Mouse (Mus musculus) heart, embryonic 15.5 days (tissue): Measurements from ENCODE around the gene Pde4d. TPM values are rescaled to one million over a fixed set of nuclear protein-coding genes. Genes with fewer than 3 reads are reported as not detected.

Source experiments
- ATAC-seq: fragments of 200-750 bp; cut with Nextera tagmentation; replicated peaks from 2 replicates; pipeline ENCODE4 v1.8.0; 2017; ENCODE audit warnings: low read depth, moderate TSS enrichment; ENCODE audit not compliant: insufficient number of reproducible peaks, insufficient read depth, low FRiP score
- H3K27ac ChIP-seq: fragments of 300-500 bp; sonication (generic); 2 replicates; pipeline ENCODE4 v1.5.1; 2015; ENCODE audit warnings: mild to moderate bottlenecking, inconsistent platforms
- H3K27me3 ChIP-seq: fragments of 300-500 bp; sonication (generic); 2 replicates; pipeline ENCODE4 v1.6.1; 2015; ENCODE audit warnings: inconsistent platforms
- H3K36me3 ChIP-seq: fragments of 300-500 bp; sonication (generic); 2 replicates; pipeline ENCODE4 v1.6.1; 2015; ENCODE audit warnings: mild to moderate bottlenecking, inconsistent platforms
- H3K4me1 ChIP-seq: fragments of 300-500 bp; sonication (generic); replicated peaks from 2 replicates; pipeline ENCODE4 v1.6.1; 2015; ENCODE audit warnings: inconsistent platforms
- H3K4me2 ChIP-seq: fragments of 300-500 bp; sonication (generic); 2 replicates; pipeline ENCODE4 v1.6.1; 2015; ENCODE audit warnings: inconsistent platforms, mild to moderate bottlenecking, moderate library complexity
- H3K4me3 ChIP-seq: fragments of 300-500 bp; sonication (generic); 2 replicates; pipeline ENCODE4 v1.5.1; 2015; ENCODE audit warnings: mild to moderate bottlenecking, inconsistent platforms
- H3K9ac ChIP-seq: fragments of 300-500 bp; sonication (generic); 2 replicates; pipeline ENCODE4 v1.6.1; 2015; ENCODE audit warnings: mild to moderate bottlenecking, inconsistent platforms
- H3K9me3 ChIP-seq: fragments of 300-500 bp; sonication (generic); replicated peaks from 2 replicates; pipeline ENCODE4 v1.6.1; 2016; ENCODE audit warnings: inconsistent platforms
- WGBS: fragments of 180-500 bp; shearing (Covaris S2); methylation state at CpG from one replicate; pipeline ENCODE4 v1.1.7; 2015; ENCODE audit warnings: mixed read lengths; 5-methylcytosine and 5-hydroxymethylcytosine counted together
- polyA plus RNA-seq: library from polyadenylated mRNA; unstranded; fragments of >200 nt; fragmentation: Nextera tagmentation; extraction: Ambion mirVana; gene quantifications from 2 replicates; pipeline ENCODE4 v1.2.1, GENCODE M21; 2015

Pde4d gene
- polyA plus RNA-seq, 1 experiment from 2014 or later, result 25.7 TPM

DNA sequence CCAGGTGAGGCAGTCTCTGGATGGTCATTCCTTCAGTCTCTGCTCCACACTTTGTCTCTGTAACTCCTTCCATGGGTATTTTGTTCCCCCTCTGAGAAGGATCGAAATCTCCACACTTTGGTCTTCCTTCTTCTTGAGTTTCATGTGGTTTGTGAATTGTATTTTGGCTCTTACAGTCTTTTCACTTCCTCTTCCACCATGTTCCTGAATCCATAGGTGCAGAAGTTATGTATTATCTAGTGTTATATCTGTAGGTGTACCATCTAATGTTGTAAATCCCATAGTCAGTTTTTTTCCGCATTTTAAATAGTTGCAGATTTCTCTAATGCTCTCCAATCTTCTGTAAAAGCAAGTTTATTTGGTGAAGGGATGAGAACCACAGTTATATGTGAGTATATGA is 459.4 kb downstream of the Pde4d start:
- Histone ChIP-seq H3K4me1 (no peaks in the 10 kb centered on the region), H3K9me3 (no peaks in the 10 kb centered on the region), H3K4me3 (no peak overlapping the region), H3K9ac (no peak overlapping the region), H3K27me3 (no peaks in the 10 kb centered on the region), H3K4me2 (no peak overlapping the region), H3K27ac (no peak overlapping the region), H3K36me3 (no peaks in the 10 kb centered on the region)
- ATAC-seq, result no peak
- 87% methylated on average over 2 of the region's 2 CpGs for WGBS

DNA sequence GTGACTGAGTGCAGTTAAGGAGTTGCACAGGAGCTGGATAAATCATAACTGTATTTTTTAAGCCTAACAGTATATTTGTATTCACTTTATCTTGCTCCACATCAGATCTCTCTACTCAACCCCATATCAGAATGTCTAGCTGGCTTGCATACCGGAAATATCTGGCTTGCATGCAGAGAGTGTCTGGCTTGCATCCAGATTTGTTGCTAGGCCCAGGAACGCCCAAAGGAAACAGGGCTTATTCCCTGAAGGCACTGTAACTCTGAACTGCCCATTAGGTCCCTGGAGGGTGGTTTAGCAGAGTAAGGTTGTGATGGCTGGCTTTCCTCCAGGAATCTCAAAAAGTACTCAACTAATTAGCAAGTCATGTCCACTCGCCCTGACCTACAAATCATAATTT is 464.9 kb downstream of the Pde4d start:
- Histone ChIP-seq H3K4me3 (no peak overlapping the region), H3K27me3 (no peaks in the 10 kb centered on the region), H3K36me3 (no peaks in the 10 kb centered on the region), H3K9me3 (no peaks in the 10 kb centered on the region), H3K4me1 (peaks cover 5% of the 10 kb centered on the region; the same call in 1 of the 2 replicates), H3K4me2 (no peak overlapping the region), H3K9ac (no peak overlapping the region), H3K27ac (no peak overlapping the region)
- WGBS, result 24% methylated on average over 3 of the region's 3 CpGs
- ATAC-seq, result no peak

DNA sequence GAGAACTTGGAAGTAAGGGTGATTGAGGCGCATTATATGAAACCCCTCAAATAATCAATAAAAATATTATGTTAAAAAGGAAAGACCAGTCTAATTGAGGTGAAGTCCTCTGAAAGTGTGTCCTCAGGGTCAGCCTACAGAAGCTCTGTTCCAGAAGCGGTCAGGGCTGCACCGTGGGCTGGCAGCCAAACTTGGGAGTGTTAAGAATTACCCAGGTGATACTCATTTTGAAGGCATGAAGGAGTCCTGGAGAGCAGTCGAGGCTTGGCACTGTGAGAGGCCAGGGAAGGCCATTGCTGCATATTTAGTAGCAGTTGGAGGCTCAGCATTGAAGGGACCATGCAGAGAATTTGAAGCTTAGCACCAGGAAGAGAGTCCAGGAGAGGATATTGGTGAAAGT is 471.4 kb downstream of the Pde4d start:
- Histone ChIP-seq H3K27ac (no peak overlapping the region), H3K4me2 (no peak overlapping the region), H3K4me3 (no peak overlapping the region), H3K9me3 (no peaks in the 10 kb centered on the region), H3K27me3 (no peaks in the 10 kb centered on the region), H3K36me3 (no peaks in the 10 kb centered on the region), H3K9ac (no peak overlapping the region), H3K4me1 (no peaks in the 10 kb centered on the region)
- no peak for ATAC-seq
- 68% methylated on average over 4 of the region's 4 CpGs for WGBS

DNA sequence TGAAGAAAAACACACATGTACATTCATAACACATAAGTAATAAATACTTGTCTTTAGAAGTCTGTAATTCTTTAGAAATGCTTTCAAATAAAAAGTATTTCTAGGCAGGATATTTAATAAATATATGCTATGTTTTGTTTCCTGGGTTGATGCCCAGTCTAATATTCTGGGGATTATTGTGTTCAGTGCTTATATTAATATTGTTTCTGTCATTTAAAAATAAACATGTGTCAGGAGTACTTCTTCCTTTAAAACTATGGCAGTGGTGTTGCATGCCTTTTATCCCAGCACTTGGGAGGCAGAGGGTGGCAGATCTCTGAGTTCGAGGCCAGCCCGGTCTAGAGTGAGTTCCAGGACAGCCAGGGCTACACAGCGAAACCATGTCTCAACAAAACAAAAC is 485.1 kb downstream of the Pde4d start:
- no peak overlapping the region for H3K4me3 ChIP-seq
- H3K9me3 ChIP-seq, result no peaks in the 10 kb centered on the region
- WGBS, result 86% methylated on average over 3 of the region's 3 CpGs
- no peaks in the 10 kb centered on the region for H3K27me3 ChIP-seq
- no peak overlapping the region for H3K9ac ChIP-seq
- H3K36me3 ChIP-seq, result no peaks in the 10 kb centered on the region
- no peaks in the 10 kb centered on the region for H3K4me1 ChIP-seq
- no peak overlapping the region for H3K4me2 ChIP-seq
- ATAC-seq, result no peak
- H3K27ac ChIP-seq, result no peak overlapping the region

DNA sequence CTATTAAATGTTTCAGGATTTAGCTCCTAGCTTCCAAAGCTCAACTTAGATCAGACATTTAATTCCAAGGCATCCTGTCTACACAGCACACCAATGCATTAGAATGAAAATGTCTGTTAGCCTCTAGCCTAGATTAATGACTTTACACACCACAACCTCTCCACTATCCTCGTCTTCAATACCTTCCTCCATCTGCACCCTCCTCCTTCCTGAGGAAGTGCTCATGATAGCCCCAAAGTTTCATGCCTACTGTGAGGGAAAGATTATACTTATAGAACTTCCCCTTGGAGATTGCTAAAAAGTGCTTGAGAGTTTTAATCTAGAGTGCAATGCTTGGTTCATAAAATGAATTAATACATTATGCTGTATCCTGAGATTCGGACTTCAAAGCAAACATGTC is 487.5 kb downstream of the Pde4d start:
- Histone ChIP-seq H3K36me3 (no peaks in the 10 kb centered on the region), H3K27ac (no peak overlapping the region), H3K4me2 (no peak overlapping the region), H3K9ac (no peak overlapping the region), H3K27me3 (no peaks in the 10 kb centered on the region), H3K9me3 (no peaks in the 10 kb centered on the region), H3K4me1 (no peaks in the 10 kb centered on the region), H3K4me3 (no peak overlapping the region)
- WGBS, result 58% methylated on average over 2 of the region's 2 CpGs
- ATAC-seq, result no peak

DNA sequence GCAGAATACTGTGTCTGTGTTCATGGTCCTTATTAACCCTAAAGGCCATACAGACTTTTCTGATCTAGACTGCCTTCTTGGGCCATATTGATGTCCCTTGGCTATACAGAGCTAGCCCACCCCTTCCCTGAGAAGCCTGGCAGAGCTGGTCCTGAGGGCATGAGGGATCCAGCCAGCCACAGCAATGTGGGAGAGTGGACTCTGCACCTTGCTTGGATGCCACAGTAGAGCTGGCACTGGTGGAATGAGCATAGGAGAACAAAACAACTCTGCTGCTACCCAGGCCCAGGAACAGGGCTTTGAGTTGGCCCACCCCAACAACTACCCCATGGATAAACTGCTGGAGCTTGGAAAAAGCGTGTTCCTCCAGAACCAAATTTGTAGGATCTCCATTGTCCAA is 503.2 kb downstream of the Pde4d start:
- Histone ChIP-seq H3K9me3 (no peaks in the 10 kb centered on the region), H3K36me3 (no peaks in the 10 kb centered on the region), H3K27me3 (no peaks in the 10 kb centered on the region), H3K9ac (no peak overlapping the region), H3K4me3 (no peak overlapping the region), H3K27ac (no peak overlapping the region), H3K4me1 (no peaks in the 10 kb centered on the region), H3K4me2 (no peak overlapping the region)
- ATAC-seq, result no peak
- WGBS, result 92% methylated on average over 1 of the region's 1 CpGs

DNA sequence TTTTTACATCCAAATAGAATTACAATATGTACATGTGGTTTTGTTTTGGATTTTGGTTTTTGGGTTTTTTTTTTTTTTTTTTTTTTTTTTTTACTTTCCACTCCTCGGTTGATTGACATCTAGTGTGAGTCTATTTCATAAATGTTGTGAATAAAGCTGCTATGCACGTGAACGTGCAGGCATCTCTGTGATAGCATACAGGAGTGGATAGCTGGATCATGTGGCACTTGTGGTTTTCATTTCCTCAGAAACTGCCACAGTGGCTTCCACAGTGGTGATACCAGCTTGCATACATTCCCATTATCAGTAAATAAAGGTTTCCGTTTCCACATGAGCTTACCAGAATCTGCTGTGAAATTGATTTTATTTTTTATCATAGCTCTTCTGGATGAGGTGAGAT is 506.3 kb downstream of the Pde4d start:
- Histone ChIP-seq H3K9me3 (no peaks in the 10 kb centered on the region), H3K27me3 (no peaks in the 10 kb centered on the region), H3K36me3 (no peaks in the 10 kb centered on the region), H3K4me2 (no peak overlapping the region), H3K9ac (no peak overlapping the region), H3K4me3 (no peak overlapping the region), H3K27ac (no peak overlapping the region), H3K4me1 (no peaks in the 10 kb centered on the region)
- ATAC-seq, result no peak
- 66% methylated on average over 4 of the region's 4 CpGs for WGBS

DNA sequence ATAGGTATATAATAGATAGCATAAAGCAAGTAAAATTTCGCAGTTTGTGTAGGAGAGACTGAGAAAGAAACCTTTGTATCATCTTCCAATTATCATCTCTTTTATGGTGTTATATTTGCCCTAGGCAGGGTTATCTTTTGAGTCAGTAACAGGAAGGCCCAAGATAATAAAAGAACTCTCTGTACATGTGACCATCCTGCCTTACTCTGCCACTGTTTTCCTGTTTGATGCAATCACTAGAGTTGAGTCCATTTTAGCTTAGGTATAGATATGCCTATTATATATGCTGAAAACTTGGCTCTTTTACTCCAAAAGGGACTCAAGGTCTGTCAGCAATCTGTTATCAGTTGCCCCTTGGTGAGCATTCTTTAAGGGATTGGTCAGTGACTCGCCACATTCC is 514.3 kb downstream of the Pde4d start:
- Histone ChIP-seq H3K9me3 (no peaks in the 10 kb centered on the region), H3K9ac (no peak overlapping the region), H3K4me3 (no peak overlapping the region), H3K27me3 (no peaks in the 10 kb centered on the region), H3K4me1 (no peaks in the 10 kb centered on the region), H3K27ac (no peak overlapping the region), H3K4me2 (no peak overlapping the region), H3K36me3 (no peaks in the 10 kb centered on the region)
- no peak for ATAC-seq
- WGBS, result 58% methylated on average over 2 of the region's 2 CpGs

DNA sequence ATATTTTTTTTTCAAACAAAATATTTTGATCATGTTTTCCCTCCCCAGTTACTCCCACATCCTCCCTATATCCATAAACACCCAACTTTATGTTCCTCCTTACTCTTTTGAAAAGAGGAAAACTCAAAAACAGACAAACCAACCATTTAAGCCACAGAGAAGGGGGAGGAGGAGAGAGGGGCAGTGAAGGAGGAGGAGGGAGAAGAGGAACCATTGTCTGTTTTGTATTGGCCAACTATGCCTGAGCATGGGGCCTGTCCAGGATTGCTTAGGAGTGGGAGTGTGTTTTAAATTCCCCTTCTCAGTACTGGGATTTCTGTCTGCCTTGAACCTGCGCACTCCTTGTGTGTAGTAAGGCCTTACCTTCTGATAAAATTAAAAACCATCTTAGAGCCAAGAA is 531.4 kb downstream of the Pde4d start:
- ATAC-seq, result no peak
- H3K27me3 ChIP-seq, result no peaks in the 10 kb centered on the region
- WGBS, result 96% methylated on average over 1 of the region's 1 CpGs
- H3K9me3 ChIP-seq, result no peaks in the 10 kb centered on the region
- H3K4me1 ChIP-seq, result no peaks in the 10 kb centered on the region
- H3K9ac ChIP-seq, result no peak overlapping the region
- no peaks in the 10 kb centered on the region for H3K36me3 ChIP-seq
- H3K4me2 ChIP-seq, result no peak overlapping the region
- H3K27ac ChIP-seq, result no peak overlapping the region
- no peak overlapping the region for H3K4me3 ChIP-seq

DNA sequence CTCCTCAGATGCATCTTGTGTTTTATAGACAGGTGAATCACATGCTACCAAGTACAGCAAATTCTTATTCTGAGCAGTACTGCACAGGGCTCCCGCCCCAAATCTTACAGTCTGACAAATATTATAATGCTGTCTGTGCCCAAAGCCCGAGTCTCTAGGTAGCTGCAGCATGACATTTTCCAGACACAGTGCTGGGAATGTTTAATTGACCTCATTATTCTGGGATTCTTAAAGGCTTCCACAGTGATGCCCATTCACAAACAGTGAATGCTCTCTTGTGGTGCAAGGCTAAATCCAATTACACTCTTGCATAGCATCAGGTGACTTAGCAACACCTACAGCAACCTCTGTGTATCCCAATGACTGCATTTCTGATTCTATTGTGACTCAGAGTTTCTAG is 549.0 kb downstream of the Pde4d start:
- H3K36me3 ChIP-seq, result no peaks in the 10 kb centered on the region
- H3K9me3 ChIP-seq, result no peaks in the 10 kb centered on the region
- H3K27me3 ChIP-seq, result no peaks in the 10 kb centered on the region
- H3K4me2 ChIP-seq, result no peak overlapping the region
- no peak overlapping the region for H3K27ac ChIP-seq
- no peak overlapping the region for H3K4me3 ChIP-seq
- WGBS, result 67% methylated on average over 2 of the region's 2 CpGs
- ATAC-seq, result no peak
- no peak overlapping the region for H3K9ac ChIP-seq
- H3K4me1 ChIP-seq, result no peaks in the 10 kb centered on the region

DNA sequence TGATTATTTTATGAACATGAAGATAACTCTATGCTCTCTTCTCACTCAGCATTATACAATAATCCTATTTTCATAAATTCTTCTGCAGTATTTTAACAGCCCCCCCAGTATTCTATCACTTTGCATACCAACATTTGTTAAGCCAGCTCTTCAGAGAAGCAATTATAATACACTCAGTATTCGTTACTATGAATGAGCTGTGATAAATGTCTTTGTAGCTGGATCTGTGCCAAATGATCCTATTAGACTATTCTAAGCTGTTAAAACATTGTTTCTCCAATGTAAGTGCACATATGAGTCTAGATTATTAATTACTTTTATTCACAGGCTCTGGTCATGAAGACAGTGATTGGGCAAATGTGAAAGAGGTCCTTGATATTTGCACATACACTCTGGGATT is 575.0 kb downstream of the Pde4d start:
- Histone ChIP-seq H3K27me3 (no peaks in the 10 kb centered on the region), H3K4me3 (no peak overlapping the region), H3K9me3 (no peaks in the 10 kb centered on the region), H3K36me3 (no peaks in the 10 kb centered on the region), H3K27ac (no peak overlapping the region), H3K9ac (no peak overlapping the region), H3K4me1 (no peaks in the 10 kb centered on the region), H3K4me2 (no peak overlapping the region)
- ATAC-seq, result no peak
- WGBS, result 52% methylated on average over 1 of the region's 1 CpGs

DNA sequence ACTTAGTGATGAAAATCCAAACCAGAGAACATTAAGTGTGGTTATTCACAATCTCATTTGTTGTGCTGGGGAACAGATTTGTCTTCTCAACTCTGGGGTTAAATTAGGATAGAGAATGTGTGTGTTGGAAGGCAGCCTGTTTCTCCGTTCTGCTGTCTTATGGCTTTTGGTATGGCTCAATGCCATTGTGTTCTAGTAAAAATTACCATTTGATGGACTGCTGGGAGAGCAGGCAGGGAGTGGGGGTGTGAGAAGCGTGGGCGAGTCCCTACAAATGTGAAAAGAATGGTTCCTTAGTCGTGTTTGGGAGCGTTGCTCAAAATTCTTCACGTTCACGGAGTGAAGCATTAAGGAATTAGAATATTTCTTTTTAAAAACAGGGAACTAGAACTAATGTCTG is 597.4 kb downstream of the Pde4d start:
- H3K27me3 ChIP-seq, result no peaks in the 10 kb centered on the region
- H3K9ac ChIP-seq, result no peak overlapping the region
- H3K9me3 ChIP-seq, result no peaks in the 10 kb centered on the region
- H3K27ac ChIP-seq, result no peak overlapping the region
- H3K4me1 ChIP-seq, result no peaks in the 10 kb centered on the region
- H3K36me3 ChIP-seq, result no peaks in the 10 kb centered on the region
- 57% methylated on average over 7 of the region's 7 CpGs for WGBS
- H3K4me2 ChIP-seq, result no peak overlapping the region
- no peak for ATAC-seq
- H3K4me3 ChIP-seq, result no peak overlapping the region

DNA sequence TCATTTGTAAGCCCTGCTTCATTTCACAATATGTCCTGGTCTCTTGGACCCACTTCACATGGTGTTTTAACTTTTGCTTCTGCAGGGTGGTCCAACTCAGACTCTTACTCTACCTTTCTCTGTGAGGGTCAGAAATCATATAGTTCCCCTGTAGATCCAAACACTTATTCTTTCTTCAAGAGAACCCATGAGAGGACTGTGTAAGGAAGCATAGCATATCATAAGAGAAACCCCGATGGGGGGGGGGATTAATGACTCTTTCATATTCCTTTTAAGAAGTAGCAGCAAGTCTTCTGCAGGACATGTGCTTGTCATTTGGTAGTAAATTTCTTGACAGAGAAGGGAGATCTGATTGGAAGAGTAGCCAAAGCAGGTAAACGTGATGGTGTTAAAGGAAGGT is 603.1 kb downstream of the Pde4d start:
- WGBS, result 68% methylated on average over 2 of the region's 2 CpGs
- H3K9me3 ChIP-seq, result no peaks in the 10 kb centered on the region
- no peak for ATAC-seq

More for the DNA sequence above, 603.1 kb downstream of the Pde4d start:
- Histone ChIP-seq H3K27me3 (no peaks in the 10 kb centered on the region), H3K9ac (no peak overlapping the region), H3K4me3 (no peak overlapping the region), H3K4me1 (no peaks in the 10 kb centered on the region), H3K36me3 (no peaks in the 10 kb centered on the region), H3K4me2 (no peak overlapping the region), H3K27ac (no peak overlapping the region)
